ENCODE assay signal across 9 mouse cellular contexts in genomic region chr1:168354934-168355333, GRCm38 (mm10).
A peak's percentile ranks its signal among the peaks of the same experiment; 100 is the strongest.
DNase-seq lines count a peak whose midpoint lies in the region; ATAC-seq lines count a peak whose summit lies in the region.
"Had no signal": no experiment of that assay in that cellular context is flagged by ENCODE, and none has a peak within 500 bp of the region (broad histone marks: within the 10 kb centered on the region; RNA-seq: fewer than 3 reads in every experiment).

No protein-coding gene starts in this region.

- 0 out of 2 replicates have a peak, but pooled peaks cover under 1% of the 10 kb centered on the region for H3K36me3 ChIP-seq in forebrain, embryonic 14.5 days (ENCODE audit: control insufficient read depth, insufficient read depth, low read length)
- no peaks in the 10 kb centered on the region for H3K36me3 ChIP-seq in midbrain, embryonic 12.5 days

- H3K9ac ChIP-seq in forebrain, embryonic 14.5 days (ENCODE audit: low read length): 0 out of 2 replicates have a peak overlapping the region, but pooled peaks have one; percentile 26
- no peak overlapping the region for H3K9ac ChIP-seq in midbrain, embryonic 12.5 days (replicated peaks)
- H3K9ac ChIP-seq: heart, embryonic 15.5 days had no signal

- H3K4me2 ChIP-seq in forebrain, embryonic 14.5 days (ENCODE audit: low read length): 0 out of 2 replicates have a peak overlapping the region, but pooled peaks have one; percentile 8
- H3K4me2 ChIP-seq in midbrain, embryonic 12.5 days (replicated peaks): peak overlapping the region; percentile 32
- H3K4me2 ChIP-seq: heart, embryonic 15.5 days had no signal

- peak; percentile 39; the same call in 1 of the 2 replicates for ATAC-seq in common myeloid progenitor, adult 5-6 weeks (replicated peaks; ENCODE audit: low read depth, poor library complexity, severe bottlenecking)
- ATAC-seq in forebrain, embryonic 14.5 days: no peak
- no peak for ATAC-seq in midbrain, embryonic 12.5 days (ENCODE audit: low FRiP score, low read depth)

- H3K27ac ChIP-seq in forebrain, embryonic 14.5 days (ENCODE audit: low read depth, low read length): no peak overlapping the region; the same call in 1 of the 2 replicates
- H3K27ac ChIP-seq in midbrain, embryonic 12.5 days (replicated peaks): peak overlapping the region; percentile 94; the same call in 1 of the 2 replicates
- H3K27ac ChIP-seq: heart, embryonic 15.5 days had no signal

- H3K4me1 ChIP-seq in forebrain, embryonic 14.5 days (ENCODE audit: control insufficient read depth, insufficient read depth, low read length): peaks cover 79% of the 10 kb centered on the region
- H3K4me1 ChIP-seq in midbrain, embryonic 12.5 days: peaks cover 95% of the 10 kb centered on the region

- no peaks in the 10 kb centered on the region for H3K27me3 ChIP-seq in forebrain, embryonic 14.5 days (replicated peaks; ENCODE audit: control insufficient read depth, insufficient read depth, low read length)
- H3K27me3 ChIP-seq in midbrain, embryonic 12.5 days: no peaks in the 10 kb centered on the region
- H3K27me3 ChIP-seq: heart, embryonic 15.5 days had no signal

- no peak overlapping the region for H3K4me3 ChIP-seq in forebrain, embryonic 14.5 days (ENCODE audit: low read depth, low read length)
- H3K4me3 ChIP-seq in midbrain, embryonic 12.5 days: no peak overlapping the region
- H3K4me3 ChIP-seq: heart, embryonic 15.5 days had no signal

- no peaks in the 10 kb centered on the region for H3K9me3 ChIP-seq in forebrain, embryonic 14.5 days (replicated peaks; ENCODE audit: control insufficient read depth, low read length)
- H3K9me3 ChIP-seq in midbrain, embryonic 12.5 days: no peaks in the 10 kb centered on the region
- H3K9me3 ChIP-seq: heart, embryonic 15.5 days had no signal

- peak; percentile 40 to 46 for DNase-seq in left cerebral cortex, postnatal 14 days (ENCODE audit: low spot score in 2 of 2)
- no peak for DNase-seq in left cerebral cortex, adult 18-20 months (ENCODE audit: low spot score in 2 of 2)
- peak; percentile 75 for DNase-seq in forebrain, embryonic 14.5 days (ENCODE audit: low spot score)
- DNase-seq in urinary bladder, adult 18-20 months (ENCODE audit: low spot score in 2 of 2): no peak
- no peak for DNase-seq in adrenal gland, adult 18-20 months (ENCODE audit: low spot score in 2 of 2)
- DNase-seq: adrenal gland, postnatal 14 days had no signal

- intact Hi-C loops in left cerebral cortex, postnatal 14 days (cut with DNase I): no loop called here

- WGBS in forebrain, embryonic 14.5 days: 16% methylated on average over 4 of the region's 4 CpGs
- 9% methylated on average over 4 of the region's 4 CpGs for WGBS in midbrain, embryonic 12.5 days

Comparison
In these comparisons a context has a peak if more than half of its experiments do, and no peak if none do; other contexts are left out.
1. DNase-seq: peak in left cerebral cortex, postnatal 14 days (2 of 2) and forebrain, embryonic 14.5 days (single experiment); none in left cerebral cortex, adult 18-20 months (0 of 2), urinary bladder, adult 18-20 months (0 of 2) and adrenal gland, adult 18-20 months (0 of 2).